Mouse (Mus musculus): ENCODE measurements at regions not wholly inside any gene's neighbourhood (a gene's known extent, or its start where the extent isn't known, plus 50 kb on each side); places are given as distances from the start of the nearest gene placed in this dataset.
"Not testable (repeated sequence)": the region's sequence is repeated elsewhere in the genome, so short reads cannot be mapped to it uniquely, and the experiment has no call there.

- WGBS: 82% methylated on average over 13 of the region's 13 CpGs
- ATAC-seq (ENCODE audit: insufficient number of reproducible peaks, low FRiP score): no peak
- Histone ChIP-seq H3K9me3 (replicated peaks) (no peaks in the 10 kb centered on the region), H3K4me3 (no peak overlapping the region), H3K4me1 (replicated peaks) (no peaks in the 10 kb centered on the region), H3K27ac (ENCODE audit: poor library complexity, severe bottlenecking) (no peak overlapping the region), H3K36me3 (no peaks in the 10 kb centered on the region), H3K9ac (no peak overlapping the region), H3K4me2 (no peak overlapping the region), H3K27me3 (replicated peaks) (no peaks in the 10 kb centered on the region)
Observed at GRCm38 (mm10) chr4:22188141-22189006, 169.0 kb upstream of the Fbxl4 start.

- 66% methylated on average over 3 of the region's 3 CpGs for WGBS
- Histone ChIP-seq H3K4me2 (no peak overlapping the region), H3K36me3 (no peaks in the 10 kb centered on the region), H3K27ac (ENCODE audit: poor library complexity, severe bottlenecking) (no peak overlapping the region), H3K9me3 (replicated peaks) (0 out of 2 replicates have a peak, but pooled peaks cover 5% of the 10 kb centered on the region), H3K27me3 (replicated peaks) (no peaks in the 10 kb centered on the region), H3K9ac (no peak overlapping the region), H3K4me3 (no peak overlapping the region), H3K4me1 (replicated peaks) (no peaks in the 10 kb centered on the region)
- no peak for ATAC-seq (ENCODE audit: insufficient number of reproducible peaks, low FRiP score)
Observed at GRCm38 (mm10) chr4:22196501-22196900, 160.8 kb upstream of the Fbxl4 start.

- H3K27ac ChIP-seq (ENCODE audit: poor library complexity, severe bottlenecking): no peak overlapping the region
- H3K4me3 ChIP-seq: no peak overlapping the region
- no peaks in the 10 kb centered on the region for H3K9me3 ChIP-seq (replicated peaks)
- H3K36me3 ChIP-seq: no peaks in the 10 kb centered on the region
- no peak overlapping the region for H3K4me2 ChIP-seq
- 75% methylated on average over 5 of the region's 5 CpGs for WGBS
- no peaks in the 10 kb centered on the region for H3K27me3 ChIP-seq (replicated peaks)
- no peak overlapping the region for H3K9ac ChIP-seq
- no peak for ATAC-seq (ENCODE audit: insufficient number of reproducible peaks, low FRiP score)
- no peaks in the 10 kb centered on the region for H3K4me1 ChIP-seq (replicated peaks)
Observed at GRCm38 (mm10) chr4:22208531-22208930, 148.8 kb upstream of the Fbxl4 start.

GRCm38 (mm10) chr4:22237640-22238039 lies 119.7 kb upstream of the Fbxl4 start:
- Histone ChIP-seq H3K9me3 (replicated peaks) (no peaks in the 10 kb centered on the region), H3K9ac (no peak overlapping the region), H3K36me3 (no peaks in the 10 kb centered on the region), H3K4me3 (no peak overlapping the region), H3K27ac (ENCODE audit: poor library complexity, severe bottlenecking) (no peak overlapping the region), H3K4me2 (no peak overlapping the region), H3K27me3 (replicated peaks) (no peaks in the 10 kb centered on the region), H3K4me1 (replicated peaks) (no peaks in the 10 kb centered on the region)
- ATAC-seq (ENCODE audit: insufficient number of reproducible peaks, low FRiP score): no peak
- WGBS: 78% methylated on average over 3 of the region's 3 CpGs

GRCm38 (mm10) chr4:22250276-22250675 lies 107.1 kb upstream of the Fbxl4 start:
- not testable (repeated sequence) for H3K4me1 ChIP-seq (replicated peaks); H3K4me3 ChIP-seq; H3K4me2 ChIP-seq; H3K9ac ChIP-seq; H3K27me3 ChIP-seq (replicated peaks); ATAC-seq (ENCODE audit: insufficient number of reproducible peaks, low FRiP score); H3K36me3 ChIP-seq; H3K27ac ChIP-seq (ENCODE audit: poor library complexity, severe bottlenecking); H3K9me3 ChIP-seq (replicated peaks)
- 17% methylated on average over 1 of the region's 1 CpGs for WGBS

GRCm38 (mm10) chr4:22263903-22264302 lies 93.4 kb upstream of the Fbxl4 start:
- 0 out of 2 replicates have a peak, but pooled peaks cover 3% of the 10 kb centered on the region for H3K9me3 ChIP-seq (replicated peaks)
- no peak overlapping the region for H3K27ac ChIP-seq (ENCODE audit: poor library complexity, severe bottlenecking)
- ATAC-seq (ENCODE audit: insufficient number of reproducible peaks, low FRiP score): no peak
- H3K4me2 ChIP-seq: no peak overlapping the region
- H3K36me3 ChIP-seq: no peaks in the 10 kb centered on the region
- no peaks in the 10 kb centered on the region for H3K4me1 ChIP-seq (replicated peaks)
- no peak overlapping the region for H3K9ac ChIP-seq
- no peak overlapping the region for H3K4me3 ChIP-seq
- no peaks in the 10 kb centered on the region for H3K27me3 ChIP-seq (replicated peaks)
- WGBS: 73% methylated on average over 6 of the region's 6 CpGs

GRCm38 (mm10) chr4:22269064-22269463 lies 88.3 kb upstream of the Fbxl4 start:
- no peaks in the 10 kb centered on the region for H3K9me3 ChIP-seq (replicated peaks)
- H3K27ac ChIP-seq (ENCODE audit: poor library complexity, severe bottlenecking): no peak overlapping the region
- no peak overlapping the region for H3K4me2 ChIP-seq
- H3K27me3 ChIP-seq (replicated peaks): no peaks in the 10 kb centered on the region
- H3K36me3 ChIP-seq: no peaks in the 10 kb centered on the region
- ATAC-seq (ENCODE audit: insufficient number of reproducible peaks, low FRiP score): no peak
- 30% methylated on average over 6 of the region's 6 CpGs for WGBS
- H3K9ac ChIP-seq: no peak overlapping the region
- H3K4me1 ChIP-seq (replicated peaks): no peaks in the 10 kb centered on the region
- no peak overlapping the region for H3K4me3 ChIP-seq

GRCm38 (mm10) chr4:22274178-22274577 lies 83.2 kb upstream of the Fbxl4 start:
- H3K4me1 ChIP-seq (replicated peaks): no peaks in the 10 kb centered on the region
- no peak overlapping the region for H3K4me3 ChIP-seq
- no peaks in the 10 kb centered on the region for H3K9me3 ChIP-seq (replicated peaks)
- H3K9ac ChIP-seq: no peak overlapping the region
- no peaks in the 10 kb centered on the region for H3K27me3 ChIP-seq (replicated peaks)
- ATAC-seq (ENCODE audit: insufficient number of reproducible peaks, low FRiP score): no peak
- WGBS: 72% methylated on average over 4 of the region's 4 CpGs
- no peak overlapping the region for H3K4me2 ChIP-seq
- no peaks in the 10 kb centered on the region for H3K36me3 ChIP-seq
- H3K27ac ChIP-seq (ENCODE audit: poor library complexity, severe bottlenecking): no peak overlapping the region

- WGBS: 65% methylated on average over 4 of the region's 4 CpGs
- Histone ChIP-seq H3K36me3 (no peaks in the 10 kb centered on the region), H3K9me3 (replicated peaks) (no peaks in the 10 kb centered on the region), H3K27me3 (replicated peaks) (no peaks in the 10 kb centered on the region), H3K9ac (no peak overlapping the region), H3K4me3 (no peak overlapping the region), H3K27ac (ENCODE audit: poor library complexity, severe bottlenecking) (no peak overlapping the region), H3K4me2 (no peak overlapping the region), H3K4me1 (replicated peaks) (no peaks in the 10 kb centered on the region)
- ATAC-seq (ENCODE audit: insufficient number of reproducible peaks, low FRiP score): no peak
Observed at GRCm38 (mm10) chr4:22282536-22283323, 74.6 kb upstream of the Fbxl4 start.

- H3K9ac ChIP-seq: no peak overlapping the region
- H3K36me3 ChIP-seq: no peaks in the 10 kb centered on the region
- H3K27ac ChIP-seq (ENCODE audit: poor library complexity, severe bottlenecking): no peak overlapping the region
- H3K4me3 ChIP-seq: no peak overlapping the region
- 0 out of 2 replicates have a peak, but pooled peaks cover 2% of the 10 kb centered on the region for H3K9me3 ChIP-seq (replicated peaks)
- H3K4me2 ChIP-seq: no peak overlapping the region
- 63% methylated on average over 3 of the region's 3 CpGs for WGBS
- no peaks in the 10 kb centered on the region for H3K27me3 ChIP-seq (replicated peaks)
- H3K4me1 ChIP-seq (replicated peaks): no peaks in the 10 kb centered on the region
- ATAC-seq (ENCODE audit: insufficient number of reproducible peaks, low FRiP score): no peak
Observed at GRCm38 (mm10) chr4:22292169-22292568, 65.2 kb upstream of the Fbxl4 start.

GRCm38 (mm10) chr4:22300206-22300605 lies 57.1 kb upstream of the Fbxl4 start:
- 89% methylated on average over 7 of the region's 7 CpGs for WGBS
- no peak overlapping the region for H3K4me3 ChIP-seq
- H3K9ac ChIP-seq: no peak overlapping the region
- H3K4me1 ChIP-seq (replicated peaks): no peaks in the 10 kb centered on the region
- no peak for ATAC-seq (ENCODE audit: insufficient number of reproducible peaks, low FRiP score)
- no peaks in the 10 kb centered on the region for H3K36me3 ChIP-seq
- no peak overlapping the region for H3K4me2 ChIP-seq
- peaks cover 5% of the 10 kb centered on the region; the same call in 1 of the 2 replicates for H3K9me3 ChIP-seq (replicated peaks)
- no peak overlapping the region for H3K27ac ChIP-seq (ENCODE audit: poor library complexity, severe bottlenecking)
- no peaks in the 10 kb centered on the region for H3K27me3 ChIP-seq (replicated peaks)

All from heart, embryonic 12.5 days (tissue).